Comparison of ENCODE assay signal across 24 mouse cellular contexts in genomic region chr4:109054003-109054402, GRCm38 (mm10).
"Had no signal": no experiment of that assay in that cellular context is flagged by ENCODE, and none has a peak within 500 bp of the region (broad histone marks: within the 10 kb centered on the region; RNA-seq: fewer than 3 reads in every experiment).

No protein-coding gene starts in this region.

- H3K27me3 ChIP-seq: kidney, embryonic 15.5 days; limb, embryonic 13.5 days; liver, embryonic 12.5 days; liver, embryonic 15.5 days; lung, embryonic 15.5 days; megakaryocyte, embryonic 14.5 days; midbrain, embryonic 15.5 days; neural tube, embryonic 12.5 days; neural tube, embryonic 15.5 days had no signal

- H3K4me1 ChIP-seq: limb, embryonic 10.5 days; limb, embryonic 13.5 days; liver, embryonic 15.5 days; midbrain, embryonic 15.5 days; neural tube, embryonic 12.5 days had no signal

- H3K4me3 ChIP-seq: kidney, embryonic 15.5 days; limb, embryonic 10.5 days; limb, embryonic 13.5 days; liver, embryonic 12.5 days; liver, embryonic 15.5 days; lung, embryonic 15.5 days; megakaryocyte, embryonic 14.5 days; midbrain, embryonic 10.5 days; midbrain, embryonic 15.5 days; neural tube, embryonic 12.5 days; neural tube, embryonic 15.5 days had no signal

- H3K27ac ChIP-seq: kidney, embryonic 15.5 days; limb, embryonic 10.5 days; limb, embryonic 13.5 days; liver, embryonic 12.5 days; liver, embryonic 15.5 days; lung, embryonic 15.5 days; midbrain, embryonic 10.5 days; midbrain, embryonic 15.5 days; neural tube, embryonic 12.5 days; neural tube, embryonic 15.5 days; stomach, postnatal 0 days had no signal

- H3K9me3 ChIP-seq: kidney, embryonic 15.5 days; limb, embryonic 10.5 days; limb, embryonic 13.5 days; liver, embryonic 12.5 days; liver, embryonic 15.5 days; lung, embryonic 15.5 days; megakaryocyte, embryonic 14.5 days; midbrain, embryonic 10.5 days; midbrain, embryonic 15.5 days; neural tube, embryonic 12.5 days; neural tube, embryonic 15.5 days had no signal

- DNase-seq: kidney, postnatal 10 days; kidney, postnatal 36 days; layer of hippocampus, adult 9-11 months; liver; lung, adult 18-20 months; lung, postnatal 10 days; lung, postnatal 36 days; right cerebral cortex, postnatal 14 days; right cerebral cortex, postnatal 4 days; thymus, adult 2 months; thymus, postnatal 14 days; thymus, postnatal 4 days had no signal
